Mouse (Mus musculus) retina, embryonic 14.5 days (tissue): Measurements from ENCODE around the gene Rpl9-ps6.
"Not testable (repeated sequence)": the region's sequence is repeated elsewhere in the genome, so short reads cannot be mapped to it uniquely, and the experiment has no call there.

ENCODE experiments used
- DNase-seq: peaks from one replicate; pipeline ENCODE4 v3.0.0-alpha.2; 2015; ENCODE audit warnings: low spot score

The Rpl9-ps6 gene

GRCm38 (mm10) chr19:32481511-32481910, 15.1 kb upstream of the Rpl9-ps6 start:
- DNase-seq, result no peak

- no peak for DNase-seq
Measured at GRCm38 (mm10) chr19:32480791-32481442, 14.5 kb upstream of the Rpl9-ps6 start.

- no peak for DNase-seq
Measured at GRCm38 (mm10) chr19:32480255-32480654, 13.9 kb upstream of the Rpl9-ps6 start.

DNA sequence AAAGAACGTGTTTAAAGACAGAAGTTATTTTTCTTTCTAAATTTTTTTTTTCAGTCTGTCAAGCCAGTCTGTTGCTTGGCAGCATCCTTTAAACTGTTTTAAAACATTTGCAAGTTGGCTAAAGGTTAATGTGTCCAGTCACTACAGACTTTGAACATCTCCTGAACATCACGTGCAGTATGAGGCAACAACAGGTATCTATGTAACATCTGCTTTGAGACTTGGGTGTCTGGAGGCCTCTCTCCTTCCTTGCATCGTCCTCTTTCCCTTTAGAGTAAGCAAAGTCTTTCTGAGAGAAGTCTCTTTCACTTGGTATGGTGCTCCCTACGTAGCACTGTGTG, 10.3 kb upstream of the Rpl9-ps6 start:
- no peak for DNase-seq

DNA sequence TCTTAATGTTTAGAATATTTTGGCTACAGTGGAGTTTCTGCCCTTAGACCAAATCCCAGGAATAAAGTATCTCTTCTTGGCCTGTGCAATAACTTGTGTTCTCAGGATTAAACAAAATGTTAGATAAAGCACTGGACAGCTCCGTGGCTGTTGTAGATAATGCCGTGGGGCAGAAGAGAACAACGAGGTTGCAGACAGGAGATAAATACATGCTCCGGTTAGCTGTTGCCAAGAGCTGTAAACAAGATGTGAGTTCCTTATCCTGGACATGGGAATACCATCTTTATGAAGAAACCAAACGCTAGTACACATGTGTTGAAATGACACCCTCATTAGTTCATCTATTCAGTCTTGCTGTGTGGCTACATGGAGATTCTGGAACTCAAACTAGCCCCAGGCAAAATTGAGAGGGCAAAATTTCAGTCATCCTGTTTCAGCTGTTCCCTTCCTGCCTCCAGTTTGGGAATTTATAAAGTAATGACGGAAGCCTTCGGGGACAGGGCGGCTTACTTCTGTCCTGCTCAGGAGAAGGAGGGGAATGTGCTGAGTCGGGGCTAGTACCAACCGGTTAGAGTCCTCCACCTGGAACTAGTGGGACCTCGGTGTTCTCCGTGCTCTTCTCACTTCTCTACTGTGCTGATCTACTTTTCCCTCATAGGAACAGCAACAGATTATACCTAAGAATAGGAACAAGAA, 9.8 kb upstream of the Rpl9-ps6 start:
- DNase-seq, result no peak

DNA sequence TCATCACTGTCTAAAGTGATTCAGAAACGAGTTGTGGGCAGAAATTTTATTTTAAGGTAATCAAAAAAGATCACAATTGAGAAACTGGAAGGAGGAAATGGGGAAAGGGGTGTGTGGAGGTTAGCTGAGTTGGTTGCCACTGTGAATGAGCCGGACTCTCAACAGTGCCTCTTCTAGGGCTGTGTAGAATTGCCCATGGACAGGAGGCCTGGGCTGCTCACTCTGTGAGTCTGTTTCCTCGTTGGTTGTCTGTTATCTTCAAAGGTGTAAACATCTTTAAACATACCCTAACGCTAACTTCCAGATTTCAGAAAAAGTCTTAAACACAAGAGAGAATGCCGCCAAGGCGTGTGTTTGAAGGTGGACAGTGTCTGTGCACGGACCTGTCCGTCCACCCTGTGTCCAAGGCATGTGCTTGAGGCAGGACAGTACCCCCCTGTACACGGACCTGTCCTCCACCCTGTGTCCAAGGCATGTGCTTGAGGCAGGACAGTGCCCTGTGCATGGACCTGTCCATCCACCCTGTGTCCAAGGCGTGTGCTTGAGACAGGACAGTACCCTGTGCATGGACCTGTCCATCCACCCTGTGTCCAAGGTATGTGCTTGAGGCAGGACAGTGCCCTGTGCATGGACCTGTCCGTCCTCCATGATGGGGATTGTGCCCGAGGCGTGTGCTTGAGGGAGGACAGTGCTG, 4.3 kb upstream of the Rpl9-ps6 start:
- DNase-seq, result no peak

GRCm38 (mm10) chr19:32470059-32470497, 3.7 kb upstream of the Rpl9-ps6 start:
- peak; percentile 79 for DNase-seq

- no peak for DNase-seq
Measured at GRCm38 (mm10) chr19:32467325-32467724, 947 bp upstream of the Rpl9-ps6 start.

- no peak for DNase-seq
Measured at GRCm38 (mm10) chr19:32465228-32465627, 1.1 kb downstream of the Rpl9-ps6 start.

DNA sequence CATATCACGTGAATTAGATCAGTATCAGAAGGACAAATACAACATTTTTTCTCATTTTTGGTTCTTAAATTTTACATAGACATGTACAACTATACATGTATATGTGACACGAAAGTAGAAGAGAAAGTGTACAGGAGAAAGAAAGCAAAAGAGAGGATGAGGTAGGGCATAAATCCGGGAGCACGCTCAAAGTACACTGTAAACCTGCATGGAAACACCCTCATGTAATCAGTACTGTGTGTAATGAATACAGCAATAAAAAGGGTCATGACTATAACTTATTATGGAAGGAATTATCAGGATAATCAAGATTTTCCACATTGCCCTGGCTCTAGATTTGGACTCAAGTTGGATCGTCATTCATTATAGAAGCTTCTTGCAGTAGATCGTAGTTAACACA, 3.3 kb downstream of the Rpl9-ps6 start:
- no peak for DNase-seq

- DNase-seq, result not testable (repeated sequence)
Measured at GRCm38 (mm10) chr19:32457631-32458030, 8.7 kb downstream of the Rpl9-ps6 start.

DNA sequence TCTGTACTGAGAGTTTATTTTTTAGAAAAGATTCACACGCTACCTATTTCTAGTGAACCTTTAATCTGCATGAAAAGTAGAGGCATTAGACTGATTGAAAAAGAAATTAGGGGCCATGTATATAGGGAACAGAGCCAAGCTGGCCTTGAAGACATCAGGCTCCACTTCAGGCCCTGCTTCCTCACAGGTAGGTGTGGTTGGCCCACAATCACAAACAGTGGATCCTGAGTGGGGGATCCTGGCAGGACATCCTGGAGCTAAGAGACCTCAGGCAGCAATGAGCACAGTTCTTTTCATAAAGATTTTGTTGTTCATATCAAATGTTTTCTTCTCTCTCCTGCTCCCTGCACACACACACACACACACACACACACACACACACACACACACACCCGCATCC, 9.6 kb downstream of the Rpl9-ps6 start:
- DNase-seq, result no peak

DNA sequence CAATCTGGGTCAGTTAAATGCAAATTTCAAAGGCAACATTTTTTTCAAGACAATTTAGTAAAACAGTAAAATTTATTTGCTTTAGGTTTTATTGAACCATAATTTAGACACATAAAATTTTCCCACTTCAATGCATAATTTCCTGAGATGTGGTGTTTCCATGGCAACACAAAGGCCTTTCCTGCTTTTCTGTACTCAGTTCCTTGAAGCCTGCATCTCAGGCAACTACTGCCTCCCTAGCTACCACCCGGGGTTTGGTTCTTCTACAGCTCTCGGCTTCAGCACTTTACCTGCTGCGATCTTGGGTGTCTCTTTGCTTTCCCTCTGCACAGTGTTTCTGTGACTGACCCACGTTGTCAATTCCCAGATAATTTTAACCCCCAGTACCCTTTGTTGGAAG, 14.1 kb downstream of the Rpl9-ps6 start:
- DNase-seq, result no peak

DNA sequence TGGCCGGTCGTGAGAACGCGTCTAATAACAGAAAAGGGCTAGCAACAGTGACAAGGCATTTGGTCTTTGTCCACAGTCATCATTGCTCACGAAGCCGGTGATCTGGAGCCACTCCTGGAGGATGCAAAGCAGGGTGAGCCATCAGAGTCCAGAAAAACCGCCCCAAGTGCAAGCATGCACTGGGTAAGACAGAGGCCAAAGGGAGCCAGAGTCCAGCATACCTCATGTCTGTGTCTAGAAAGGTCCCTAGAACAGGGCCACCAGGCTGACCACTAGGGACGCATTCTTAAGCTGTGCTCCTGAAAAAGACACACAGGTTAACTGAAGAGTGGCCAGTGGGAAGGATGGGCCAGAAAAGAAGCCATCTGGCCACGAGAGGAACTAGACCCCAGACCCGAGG, 17.4 kb downstream of the Rpl9-ps6 start:
- no peak for DNase-seq

- DNase-seq, result no peak
Measured at GRCm38 (mm10) chr19:32441568-32441967, 24.8 kb downstream of the Rpl9-ps6 start.

DNA sequence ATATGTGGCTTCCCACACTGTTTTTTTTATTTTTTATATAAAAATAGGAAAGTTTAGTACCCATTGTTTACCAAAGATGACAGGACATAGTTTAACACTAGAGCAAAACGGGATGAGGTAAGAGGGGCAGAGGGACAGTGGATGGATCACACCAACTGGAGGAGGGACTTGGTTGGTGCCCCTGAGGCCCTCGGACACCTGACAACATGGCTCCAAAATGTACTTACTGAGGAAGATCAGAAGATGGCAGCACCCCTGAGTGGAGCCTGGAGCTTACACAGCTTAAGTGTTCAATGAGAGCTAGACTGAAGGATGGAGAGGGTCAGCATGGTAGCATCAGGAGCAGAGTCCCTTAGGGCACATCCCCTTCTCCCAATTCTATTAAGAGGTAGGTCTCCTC, 27.0 kb downstream of the Rpl9-ps6 start:
- DNase-seq, result no peak

DNA sequence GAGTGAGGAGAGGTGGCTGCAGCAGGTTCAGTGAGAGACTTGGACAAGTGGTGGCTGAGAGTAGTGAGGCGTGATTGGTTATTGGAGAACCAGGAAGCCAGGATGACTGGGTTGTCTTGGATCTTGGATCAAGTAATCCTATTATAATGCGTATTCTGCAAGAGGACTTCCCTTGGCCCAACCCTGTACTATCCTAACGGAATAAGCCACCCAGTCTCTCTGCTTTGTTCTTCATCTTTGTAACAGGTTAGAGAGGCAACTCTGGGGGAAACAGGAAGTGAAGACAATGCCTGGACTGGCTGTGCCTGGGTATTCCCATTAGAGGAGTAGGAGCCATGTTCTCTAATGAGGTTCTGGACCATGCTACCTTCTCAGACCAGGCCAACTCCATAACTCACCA, 40.5 kb downstream of the Rpl9-ps6 start:
- no peak for DNase-seq

DNA sequence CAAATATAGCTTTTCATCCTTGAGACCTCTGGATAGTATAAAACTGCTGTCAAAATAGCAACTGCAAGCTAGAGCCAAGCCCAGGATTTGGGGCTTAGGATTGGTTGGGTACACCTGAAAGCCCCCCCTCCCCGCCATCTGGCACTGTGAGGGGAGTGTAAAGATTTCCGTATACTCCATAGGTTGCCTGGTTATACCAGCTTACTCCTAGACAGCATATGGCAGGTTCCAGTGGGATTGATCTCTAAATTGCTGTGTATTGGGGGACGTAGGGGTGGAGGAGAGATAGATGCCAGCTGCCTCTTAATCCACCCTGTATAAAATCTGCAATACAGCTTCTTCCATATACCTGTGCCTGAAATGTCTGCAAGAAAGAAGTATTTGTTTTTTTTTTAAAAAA, 41.7 kb downstream of the Rpl9-ps6 start:
- no peak for DNase-seq

DNA sequence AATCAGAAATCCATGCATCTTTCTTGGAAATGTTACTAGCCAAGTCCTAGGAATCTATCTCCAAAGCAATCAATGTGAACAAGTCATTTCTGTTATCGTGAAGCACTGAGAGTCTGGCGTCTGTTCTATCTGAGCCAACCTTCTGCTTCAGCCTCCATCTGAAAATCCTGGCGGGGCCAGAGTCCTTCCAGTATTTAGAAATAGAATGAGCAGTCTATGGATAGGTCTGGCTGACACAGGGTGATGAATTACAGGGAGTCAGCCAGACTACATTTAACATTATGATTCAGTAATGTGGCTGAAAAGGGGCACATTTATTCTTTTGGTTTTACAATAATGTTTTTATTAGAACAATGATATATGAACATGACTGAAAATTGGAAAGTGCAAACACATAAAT, 47.3 kb downstream of the Rpl9-ps6 start:
- no peak for DNase-seq

DNA sequence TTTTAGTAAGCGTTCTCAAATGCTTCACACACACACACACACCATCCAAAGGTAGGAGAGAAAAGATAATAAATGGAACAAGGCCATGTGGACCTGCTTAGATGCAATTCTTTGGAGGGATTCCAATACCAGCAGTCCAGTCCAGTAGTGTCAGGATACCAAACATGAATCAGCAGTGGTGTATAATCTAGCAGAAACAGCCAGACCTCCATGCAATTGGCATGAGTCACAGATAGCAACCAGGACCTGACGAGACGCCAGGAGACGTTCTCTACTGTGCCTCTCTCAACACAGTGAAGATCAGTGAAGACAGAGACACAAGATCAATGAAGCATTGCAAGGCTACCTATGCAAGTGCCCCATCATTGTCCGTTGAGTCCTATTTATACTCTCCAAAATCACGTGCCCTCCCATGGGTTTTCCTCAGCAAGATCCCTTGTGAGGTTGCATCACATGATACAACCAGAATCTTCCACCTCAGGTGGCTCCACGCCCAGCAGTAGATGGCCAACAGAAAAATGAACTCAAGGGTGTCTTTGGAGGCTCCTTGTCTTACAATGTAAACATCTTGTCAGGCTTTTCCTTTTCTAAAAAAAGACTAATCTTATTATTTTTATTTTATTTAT, 49.6 kb downstream of the Rpl9-ps6 start:
- DNase-seq, result no peak
